Mouse (Mus musculus) small intestine, adult 2 months (tissue): Measurements from ENCODE around the gene Mcl1.

ENCODE experiments used
- CTCF ChIP-seq: fragments of 200-500 bp; IDR thresholded peaks from 2 replicates; pipeline ENCODE4 v1.5.1; 2012; ENCODE audit warnings: low read depth, mild to moderate bottlenecking, control low read depth, inconsistent platforms, low read length, moderate library complexity, mixed read lengths; ENCODE audit not compliant: insufficient replicate concordance, insufficient read length; ENCODE audit errors: extremely low read depth
- POLR2A ChIP-seq: fragments of 200-500 bp; IDR thresholded peaks from 2 replicates; pipeline ENCODE4 v1.6.1; 2012; ENCODE audit warnings: low read depth, mild to moderate bottlenecking, control low read depth, inconsistent platforms, low read length, moderate library complexity

DNA sequence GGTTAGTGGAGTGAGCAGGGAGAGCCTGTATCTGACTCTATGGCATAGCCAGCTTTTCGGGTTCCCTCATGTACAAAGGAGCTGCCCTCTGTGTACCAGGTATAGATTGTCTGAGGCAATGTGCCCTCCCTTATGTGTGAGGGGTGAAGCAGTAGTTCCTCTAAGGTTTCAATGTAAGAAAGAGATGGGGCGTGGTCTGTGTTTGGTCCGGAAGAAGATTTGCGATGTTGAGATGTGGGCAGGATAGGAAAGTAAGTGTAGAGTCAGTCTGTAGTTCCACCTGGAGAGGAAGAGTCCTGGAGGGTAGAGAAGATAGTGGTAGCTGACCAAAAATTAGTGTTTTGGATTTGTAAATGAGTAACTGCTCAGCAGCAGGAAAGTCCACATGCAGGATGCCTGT, 50.5 kb downstream of the Mcl1 start:
- TF ChIP-seq POLR2A (no peak), CTCF (no peak)
